Mouse (Mus musculus): ENCODE results near the gene Podn.

DNA sequence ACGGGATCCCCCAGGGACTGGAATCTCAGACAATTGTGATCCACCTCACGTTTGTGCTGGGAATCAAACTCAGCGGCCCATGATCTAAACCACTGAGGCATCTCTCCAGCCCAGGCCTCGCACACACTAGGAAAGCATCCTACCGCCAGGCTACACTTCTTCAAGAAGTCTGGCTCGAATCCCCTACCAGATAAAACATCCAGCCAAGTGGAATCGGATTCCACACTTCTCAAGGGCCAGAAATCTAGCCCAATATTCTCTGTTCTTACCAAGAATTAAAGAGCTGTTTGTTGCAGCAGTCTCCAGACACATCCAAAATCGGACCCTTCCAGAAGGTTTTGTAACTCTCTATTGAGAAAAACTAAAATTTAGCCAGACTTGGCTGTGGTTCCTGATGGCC is 59.2 kb downstream of the Podn start:
- TF ChIP-seq CTCF (IDR thresholded peaks at IDR 0.05; ENCODE audit: borderline replicate concordance, insufficient read depth, low read depth, low read length) (no peak), POLR2A (IDR thresholded peaks at IDR 0.05; ENCODE audit: borderline replicate concordance, insufficient read depth, low read length) (no peak)

All from cerebellum, adult 2 months (tissue).